Mouse (Mus musculus): ENCODE results near the gene Id2. TPM values are rescaled to one million over a fixed set of nuclear protein-coding genes. Genes with fewer than 3 reads are reported as not detected.
A peak's percentile ranks its signal among the peaks of the same experiment; 100 is the strongest.

Id2 gene
- 100 to 1,000 TPM; 302 to 334 TPM for polyA plus RNA-seq (2017; shearing (Covaris generic))

GRCm38 (mm10) chr12:25097052-25097209, at the start of gene Id2:
TSS of gene Id2 (minus strand) at chr12:25097140.
- no peak for ATAC-seq

DNA sequence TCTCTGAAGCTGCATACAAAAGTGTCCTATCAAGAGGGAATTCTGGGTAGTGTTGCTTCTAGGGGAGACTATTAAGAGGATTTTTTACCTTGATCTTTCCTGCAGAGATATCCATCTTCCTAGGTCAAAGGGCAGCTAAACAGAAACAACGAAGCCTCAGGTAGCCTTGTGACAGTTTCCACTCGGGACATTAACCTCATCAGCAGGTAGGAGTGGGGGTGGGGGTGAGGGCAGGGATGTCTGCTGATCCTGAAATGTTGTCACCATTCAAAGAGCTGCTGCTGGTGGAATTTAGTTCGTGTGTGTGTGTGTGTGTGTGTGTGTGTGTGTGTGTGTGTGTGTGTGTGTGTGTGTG, 48.4 kb upstream of the Id2 start:
- ATAC-seq: no peak

- no peak for ATAC-seq
Measured at GRCm38 (mm10) chr12:25144591-25145343, 47.8 kb upstream of the Id2 start.

DNA sequence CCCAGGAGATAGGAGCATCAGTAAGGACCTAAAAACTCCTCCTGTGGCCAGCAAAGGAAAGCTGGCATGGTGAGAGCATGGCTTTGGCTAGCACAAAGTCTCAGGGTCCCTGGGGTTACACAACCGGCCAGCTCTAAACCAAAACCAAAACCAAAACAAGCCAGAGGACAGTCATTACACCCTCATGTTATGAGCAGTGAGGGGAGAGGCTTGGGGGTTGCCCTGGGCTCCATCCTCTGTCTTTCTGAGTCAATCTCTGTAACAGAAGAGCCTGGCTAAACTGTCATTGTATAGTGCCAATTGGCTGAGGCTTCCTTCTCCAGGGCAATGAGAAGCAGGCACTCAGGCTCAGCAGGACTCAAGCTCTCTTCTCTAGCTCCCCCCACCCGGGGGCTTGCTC, 46.6 kb upstream of the Id2 start:
- peak; percentile 59 for ATAC-seq

- no peak for ATAC-seq
Measured at GRCm38 (mm10) chr12:25142251-25142650, 45.3 kb upstream of the Id2 start.

DNA sequence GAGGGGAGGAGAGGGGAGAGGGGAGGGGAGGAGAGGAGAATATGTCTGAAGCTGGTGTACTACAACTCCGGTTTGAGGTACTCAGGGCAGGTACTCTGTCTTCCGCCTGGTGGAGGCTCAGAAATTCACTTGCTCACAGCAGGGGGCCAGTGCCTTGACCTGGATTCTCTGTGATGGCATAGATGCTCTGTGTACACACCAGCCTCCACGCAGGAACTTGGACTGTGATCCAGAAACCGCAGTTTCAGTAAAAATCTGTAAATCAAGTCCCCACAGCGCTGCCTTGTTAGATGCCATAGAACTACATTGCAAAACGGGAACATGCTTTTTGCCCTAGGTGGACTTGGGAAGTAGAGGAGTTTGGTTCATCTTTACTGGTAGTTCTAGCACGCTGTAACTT, 44.4 kb upstream of the Id2 start:
- no peak for ATAC-seq

DNA sequence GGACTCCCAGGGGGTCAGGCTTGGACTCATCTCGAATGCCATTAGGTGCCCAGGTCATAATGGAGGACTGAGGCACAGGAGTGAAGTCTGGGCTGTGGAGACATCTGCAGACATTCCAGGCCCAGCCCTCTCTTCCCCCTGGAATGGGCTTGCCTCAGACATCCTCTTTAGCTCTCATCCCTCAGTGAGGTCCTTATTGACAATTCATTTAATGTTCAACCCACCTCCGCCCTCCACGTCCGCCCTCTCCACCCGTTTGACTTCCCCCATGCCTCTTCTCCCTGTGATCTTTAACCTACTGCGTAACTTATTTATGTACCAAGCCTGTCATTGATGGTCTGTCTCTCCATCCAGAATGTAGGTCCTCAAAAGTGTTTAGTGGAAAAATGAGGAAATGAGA, 43.2 kb upstream of the Id2 start:
- no peak for ATAC-seq

- ATAC-seq: no peak
Measured at GRCm38 (mm10) chr12:25138616-25139015, 41.7 kb upstream of the Id2 start.

- ATAC-seq: no peak
Measured at GRCm38 (mm10) chr12:25132046-25132445, 35.1 kb upstream of the Id2 start.

DNA sequence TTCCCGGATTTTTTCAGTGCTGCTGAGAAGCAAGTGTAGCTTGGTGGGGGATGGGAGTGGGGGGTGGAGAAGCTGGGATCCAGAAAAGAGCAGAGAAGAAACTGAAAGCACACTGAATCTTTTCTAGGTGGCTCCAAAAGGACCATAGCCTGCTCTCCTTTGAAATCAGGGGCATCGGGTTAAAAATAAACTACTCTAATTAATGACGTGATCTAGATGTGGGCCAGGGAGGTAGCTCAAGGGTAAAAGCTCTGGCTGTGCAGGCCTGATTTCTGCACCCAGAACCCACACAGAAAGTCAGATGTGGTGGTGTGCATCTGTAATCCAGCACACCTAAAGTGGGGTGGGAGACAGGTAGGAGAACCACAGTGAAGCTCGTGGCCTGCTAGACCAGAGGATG, 30.7 kb upstream of the Id2 start:
- no peak for ATAC-seq

DNA sequence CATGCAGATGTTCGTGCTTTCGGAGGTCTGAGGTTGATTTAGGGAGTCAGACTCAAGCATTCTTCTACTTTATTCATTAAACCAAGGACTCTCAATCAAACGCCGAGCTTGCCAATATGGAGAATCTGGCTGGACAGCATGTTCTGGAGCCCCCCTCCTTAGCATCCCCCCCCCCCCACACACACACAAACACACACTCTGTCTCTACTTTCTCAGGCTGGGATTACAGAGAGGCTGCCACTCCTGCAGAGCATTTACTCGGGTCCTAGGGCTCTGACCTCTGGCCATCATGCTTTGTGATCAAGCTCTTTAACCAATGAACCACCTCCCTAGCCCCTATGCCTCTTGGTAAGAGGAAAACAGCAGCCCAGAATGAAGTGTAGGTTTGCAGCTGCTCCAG, 29.3 kb upstream of the Id2 start:
- no peak for ATAC-seq

DNA sequence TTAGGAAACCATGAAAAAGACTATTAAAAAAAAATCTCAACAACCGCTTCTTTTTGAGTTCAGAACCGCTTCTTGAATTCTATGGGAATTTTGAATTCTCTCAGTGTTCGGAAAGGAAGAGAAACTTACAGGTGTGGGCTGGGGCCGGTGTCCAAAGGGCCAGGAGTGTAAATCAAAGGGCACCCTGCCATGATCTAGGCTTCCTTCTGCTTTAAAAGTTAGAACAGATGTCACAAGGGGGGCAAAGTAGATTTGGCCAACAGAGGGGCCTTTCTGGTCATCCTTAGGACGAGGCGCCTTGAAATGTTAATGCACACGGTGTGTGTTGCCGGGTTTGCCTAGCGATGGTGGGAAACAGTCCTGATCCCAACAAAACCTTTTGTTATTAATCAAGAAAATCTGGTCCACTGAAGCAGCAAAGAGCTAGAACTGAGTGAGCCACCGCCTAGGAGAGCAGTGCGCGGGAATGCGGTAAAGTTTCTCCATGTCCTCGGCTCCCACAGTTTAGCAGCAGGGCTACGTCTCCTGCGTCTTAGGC, 28.4 kb upstream of the Id2 start:
- no peak for ATAC-seq

DNA sequence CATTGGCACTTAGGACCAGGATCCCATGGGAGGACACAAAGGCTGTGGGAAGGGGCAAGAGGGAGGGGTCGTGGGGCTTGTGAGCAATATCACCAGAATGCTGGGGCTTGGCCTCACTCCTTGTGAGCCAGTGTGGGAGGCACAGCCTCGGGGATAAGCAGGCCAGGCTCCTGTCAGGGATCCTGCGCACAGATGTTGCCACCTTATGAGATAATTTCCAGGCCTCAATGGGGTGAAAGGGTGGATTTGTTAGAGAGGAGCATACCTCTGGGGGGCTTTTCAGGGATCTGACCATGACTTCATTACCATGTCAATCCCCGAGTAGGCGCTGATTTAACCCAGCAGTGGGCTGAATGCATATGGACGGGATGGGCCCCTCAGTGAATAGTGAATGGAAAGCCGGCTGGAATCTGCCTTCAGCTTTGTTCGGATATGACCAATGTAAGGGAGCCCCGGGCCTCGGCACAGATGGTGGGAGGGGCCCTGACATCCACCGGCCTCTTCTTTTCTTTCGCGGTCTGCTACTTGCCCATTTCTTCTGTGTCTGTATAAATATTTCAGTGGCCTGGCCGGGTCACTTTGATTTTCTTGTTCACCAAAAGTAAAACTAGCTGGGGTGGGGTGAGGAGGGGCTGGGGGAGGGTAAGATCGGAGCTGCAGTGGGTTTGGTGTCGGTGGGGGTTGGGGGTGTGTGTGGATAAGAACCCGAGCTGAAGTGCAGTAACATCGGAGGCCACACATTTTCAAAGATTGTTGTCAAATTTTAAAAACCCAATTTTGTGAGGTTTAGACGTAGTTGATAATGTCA, 27.7 kb upstream of the Id2 start:
- ATAC-seq: no peak

- ATAC-seq: no peak
Measured at GRCm38 (mm10) chr12:25120753-25121152, 23.8 kb upstream of the Id2 start.

- ATAC-seq: no peak
Measured at GRCm38 (mm10) chr12:25119278-25119677, 22.3 kb upstream of the Id2 start.

DNA sequence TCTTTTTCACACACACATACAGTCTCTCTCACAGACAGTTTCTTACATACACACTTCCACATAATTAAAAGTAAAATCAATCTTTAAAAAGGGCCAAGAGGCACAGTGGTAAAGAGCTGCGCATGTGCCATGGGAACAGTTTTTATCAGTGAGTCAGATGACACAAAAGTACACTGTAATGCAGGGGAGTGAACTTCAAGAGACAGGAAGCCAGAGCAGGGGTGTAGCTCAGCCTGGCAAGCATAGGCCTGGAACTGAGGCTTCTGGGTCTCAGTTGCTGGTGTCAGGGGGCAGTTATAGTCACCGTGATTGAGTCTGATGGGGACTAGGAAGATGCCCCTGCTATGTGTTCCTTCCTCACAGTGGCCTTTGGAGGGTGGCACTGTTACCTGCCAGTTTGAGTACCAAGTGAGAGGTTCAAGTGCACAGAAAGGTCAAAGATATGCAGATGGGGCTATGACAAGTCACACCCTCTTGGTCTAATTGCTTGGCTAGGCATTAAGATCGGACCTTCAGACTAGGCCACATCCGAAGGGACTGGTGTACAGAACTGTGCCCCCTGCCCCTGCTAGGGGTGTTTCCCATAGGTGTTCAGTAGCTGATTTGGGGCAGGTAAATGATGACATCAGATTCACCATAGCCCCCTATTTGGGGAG, 21.0 kb upstream of the Id2 start:
- ATAC-seq: peak; percentile 75

DNA sequence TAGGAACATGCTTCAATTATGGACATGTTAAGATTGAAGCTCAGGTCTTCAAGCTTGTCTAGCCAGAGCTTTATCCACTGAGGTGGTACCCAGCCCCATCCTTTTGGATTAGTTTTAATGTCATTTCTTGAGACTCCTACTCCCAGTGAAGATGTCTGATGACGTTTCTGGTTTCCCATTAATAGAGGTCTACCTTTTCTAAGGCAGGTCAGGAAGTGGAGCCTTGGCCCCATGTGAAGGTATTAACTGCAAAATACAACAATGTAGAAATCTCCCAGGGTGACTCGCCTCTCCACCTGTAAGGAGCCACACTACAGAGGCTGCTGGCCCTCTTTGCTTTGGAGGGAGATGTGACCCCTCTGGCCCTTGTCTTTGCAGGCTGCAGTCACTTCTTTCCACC, 19.2 kb upstream of the Id2 start:
- ATAC-seq: no peak

- ATAC-seq: no peak
Measured at GRCm38 (mm10) chr12:25114426-25114825, 17.5 kb upstream of the Id2 start.

- no peak for ATAC-seq
Measured at GRCm38 (mm10) chr12:25113357-25113756, 16.4 kb upstream of the Id2 start.

DNA sequence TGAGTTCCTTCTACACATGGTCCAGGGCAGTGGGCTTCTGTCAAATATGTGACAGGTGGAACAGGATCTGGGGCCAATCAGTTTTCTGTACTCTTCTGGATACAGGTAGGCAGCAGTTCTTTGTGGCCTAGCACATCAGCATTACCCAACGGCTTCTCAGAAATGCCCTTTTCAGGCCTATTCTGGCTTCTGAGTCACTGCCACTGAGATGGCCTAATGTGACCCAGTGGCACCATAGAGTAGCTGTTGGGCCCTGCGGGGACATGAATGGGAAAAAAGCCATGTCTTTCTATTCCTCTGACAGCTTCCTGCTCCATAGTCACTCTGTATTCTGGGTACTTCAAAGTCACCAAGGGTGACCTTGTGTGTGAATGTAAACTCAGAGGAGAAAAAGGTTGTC, 15.9 kb upstream of the Id2 start:
- ATAC-seq: no peak

GRCm38 (mm10) chr12:25110682-25111078, 13.7 kb upstream of the Id2 start:
- no peak for ATAC-seq

DNA sequence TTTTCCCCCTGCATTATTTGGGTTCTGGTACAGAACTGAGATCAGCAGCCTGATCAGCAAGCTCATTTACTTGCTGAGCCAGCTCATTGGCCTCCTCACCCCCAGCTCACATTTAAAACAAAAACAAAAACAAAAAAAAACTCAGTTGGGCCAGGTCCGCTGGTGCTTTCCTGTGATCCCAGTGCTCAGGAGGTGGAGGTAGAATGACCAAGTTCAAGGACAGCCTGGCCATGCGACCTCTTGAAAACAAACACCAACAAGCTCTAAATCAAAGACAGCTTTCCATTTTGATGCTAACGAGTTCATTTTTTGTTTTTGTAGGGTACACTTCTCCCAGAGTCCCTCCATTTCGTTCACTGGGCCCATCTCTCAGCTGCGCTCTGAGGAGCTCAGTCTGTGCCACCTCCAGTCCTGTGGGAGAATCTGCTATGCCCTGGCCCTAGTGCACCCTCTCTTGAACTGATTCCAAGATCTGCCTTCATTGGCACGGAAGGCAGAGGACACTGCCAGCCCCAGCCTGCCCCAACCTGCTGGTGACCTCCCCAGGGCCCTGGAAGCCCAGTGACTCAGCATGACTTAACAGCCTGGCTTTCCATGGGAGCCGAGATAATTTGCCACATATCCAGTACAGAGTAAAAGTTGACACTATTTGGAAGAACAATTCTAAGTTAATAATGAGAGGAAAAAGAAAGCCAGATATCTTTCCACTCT, 13.2 kb upstream of the Id2 start:
- ATAC-seq: no peak

DNA sequence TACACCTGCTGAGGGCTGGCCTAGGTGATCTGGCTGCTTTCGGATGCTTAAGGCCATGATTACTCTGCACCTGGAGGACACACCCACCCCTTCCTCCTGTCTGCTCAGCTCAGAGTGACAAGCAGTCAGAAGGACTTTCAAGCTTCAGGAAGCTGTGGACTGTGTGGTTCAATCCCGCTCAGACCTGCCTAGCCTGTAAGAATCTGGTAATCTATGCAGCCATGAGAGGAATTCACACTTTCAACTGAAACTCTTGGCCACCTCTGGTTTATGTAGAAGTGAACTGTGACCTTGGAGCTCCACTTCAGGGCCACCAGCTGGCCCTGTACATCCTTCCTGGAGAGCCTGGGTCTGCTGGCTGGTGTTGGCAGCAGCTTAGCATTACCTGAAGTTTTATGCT, 11.9 kb upstream of the Id2 start:
- no peak for ATAC-seq
